Mouse (Mus musculus) retina, adult 2 months (tissue): ENCODE measurements around the gene Grrp1.
A peak's percentile ranks its signal among the peaks of the same experiment; 100 is the strongest.
"Not testable (repeated sequence)": the region's sequence is repeated elsewhere in the genome, so short reads cannot be mapped to it uniquely, and the experiment has no call there.

Experiments
- DNase-seq: peaks from one replicate; pipeline ENCODE4 v3.0.0-alpha.2; 2012; ENCODE audit warnings: low read depth, low spot score

The Grrp1 gene

DNA sequence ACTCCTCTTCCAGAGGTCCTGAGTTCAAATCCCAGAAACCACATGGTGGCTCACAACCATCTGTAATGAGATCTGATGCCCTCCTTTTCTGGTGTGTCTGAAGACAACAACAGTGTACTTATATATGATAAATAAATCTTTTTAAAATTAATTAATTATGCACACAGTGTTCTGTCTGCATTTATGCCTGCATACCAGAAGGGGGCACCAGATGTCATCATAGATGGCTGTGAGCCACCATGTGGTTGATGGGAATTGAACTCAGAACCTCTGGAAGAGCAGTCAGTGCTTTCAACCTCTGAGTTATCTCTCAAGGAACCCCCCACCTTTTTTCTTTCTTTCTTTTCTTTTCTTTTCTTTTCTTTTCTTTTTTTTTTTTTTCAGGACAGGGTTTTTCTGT is 15.7 kb upstream of the Grrp1 start:
- DNase-seq: not testable (repeated sequence)

GRCm38 (mm10) chr4:134268102-134268655 is 14.3 kb upstream of the Grrp1 start:
- no peak for DNase-seq

DNA sequence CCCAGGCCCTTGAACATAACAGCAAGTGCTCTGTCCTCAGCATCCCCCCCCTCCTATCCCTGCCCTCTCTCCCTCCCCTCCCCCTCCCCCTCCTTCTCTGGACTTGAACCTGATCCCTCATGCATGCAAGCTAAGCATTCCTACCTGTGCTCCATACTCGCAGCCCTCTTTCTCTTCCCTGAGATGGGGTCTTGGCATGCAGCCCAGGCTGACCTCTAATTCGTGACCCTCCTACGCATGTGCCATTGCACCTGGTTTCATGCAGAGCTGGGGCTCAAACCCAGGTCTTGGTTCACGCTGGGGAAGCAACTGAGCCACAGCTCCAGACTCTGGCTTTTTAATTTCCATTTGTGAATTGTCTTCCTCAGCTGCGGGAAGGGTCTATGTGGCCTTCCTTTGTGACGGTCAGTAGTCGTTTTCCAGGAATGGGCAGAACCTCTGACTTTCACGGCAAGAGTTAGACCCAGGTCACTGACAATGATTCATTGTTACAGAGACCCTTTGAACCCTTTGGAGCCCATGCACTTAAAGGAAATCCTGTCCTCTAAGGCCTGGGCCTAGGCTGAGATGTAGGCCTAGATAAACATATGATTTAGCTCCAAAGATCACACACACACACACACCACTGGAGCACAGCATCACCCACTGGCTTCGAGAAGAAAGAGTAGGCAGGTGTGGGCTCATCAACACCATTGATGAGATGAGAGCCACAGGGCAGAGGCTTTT is 12.1 kb upstream of the Grrp1 start:
- DNase-seq: no peak

GRCm38 (mm10) chr4:134263191-134263590 is 9.3 kb upstream of the Grrp1 start:
- no peak for DNase-seq

DNA sequence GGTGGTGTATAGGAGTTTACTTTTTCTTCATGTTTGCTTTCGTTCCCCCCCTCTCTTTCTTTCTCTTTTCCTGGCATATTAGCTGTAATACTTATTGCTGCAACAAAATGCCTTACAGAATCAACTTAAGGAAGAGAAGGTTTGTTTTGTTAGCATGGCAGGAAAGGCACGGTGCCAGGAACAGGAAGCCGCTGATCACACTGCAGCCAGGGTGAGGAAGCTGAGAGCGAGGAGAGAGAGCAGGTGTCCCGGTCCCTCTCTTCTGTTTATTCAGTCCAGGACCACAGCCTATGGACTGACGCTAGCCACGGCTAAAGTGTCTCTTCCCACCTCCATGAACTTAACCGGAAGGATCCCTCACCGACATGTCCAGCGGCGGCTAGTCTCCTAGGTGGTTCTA is 4.4 kb upstream of the Grrp1 start:
- no peak for DNase-seq

DNA sequence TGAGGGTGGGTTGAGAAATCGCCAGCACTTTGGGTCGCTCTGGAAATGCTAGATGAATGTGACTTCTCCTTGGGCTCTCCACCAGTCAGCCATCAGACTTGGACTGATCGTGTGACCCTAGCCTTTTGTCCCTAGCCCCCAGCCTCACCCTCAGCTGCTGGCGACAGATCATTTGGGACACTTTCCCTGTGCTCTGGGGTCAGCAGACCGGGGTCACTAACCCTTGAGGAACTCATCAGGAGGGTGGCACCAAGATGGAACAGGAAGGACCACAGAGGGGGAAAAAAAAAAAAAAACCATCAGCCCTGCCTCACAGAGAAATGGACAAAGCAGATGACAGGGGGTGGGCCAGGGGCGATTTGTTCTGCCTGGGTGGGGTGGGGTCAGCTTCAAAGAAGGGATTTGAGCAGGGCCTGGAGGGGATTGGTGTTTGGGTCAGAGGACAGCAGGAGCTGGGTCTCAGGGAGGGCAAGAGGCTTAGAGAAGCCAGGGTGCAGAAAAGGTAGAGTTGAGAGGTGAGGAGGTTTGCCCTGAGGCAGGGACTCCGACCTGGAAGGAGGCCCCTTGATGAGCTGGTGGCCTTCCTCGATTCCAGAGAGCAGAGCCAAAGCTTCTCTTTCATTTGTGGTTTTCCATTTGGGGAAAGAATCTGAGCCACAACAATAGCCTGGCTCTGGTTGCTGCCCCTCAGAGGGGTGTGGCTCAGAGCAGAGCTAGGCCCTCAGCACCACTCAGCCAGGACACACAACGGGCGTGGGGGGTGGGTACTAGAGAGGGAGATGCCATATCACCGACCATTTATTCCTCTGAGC is 3.5 kb upstream of the Grrp1 start:
- no peak for DNase-seq

DNA sequence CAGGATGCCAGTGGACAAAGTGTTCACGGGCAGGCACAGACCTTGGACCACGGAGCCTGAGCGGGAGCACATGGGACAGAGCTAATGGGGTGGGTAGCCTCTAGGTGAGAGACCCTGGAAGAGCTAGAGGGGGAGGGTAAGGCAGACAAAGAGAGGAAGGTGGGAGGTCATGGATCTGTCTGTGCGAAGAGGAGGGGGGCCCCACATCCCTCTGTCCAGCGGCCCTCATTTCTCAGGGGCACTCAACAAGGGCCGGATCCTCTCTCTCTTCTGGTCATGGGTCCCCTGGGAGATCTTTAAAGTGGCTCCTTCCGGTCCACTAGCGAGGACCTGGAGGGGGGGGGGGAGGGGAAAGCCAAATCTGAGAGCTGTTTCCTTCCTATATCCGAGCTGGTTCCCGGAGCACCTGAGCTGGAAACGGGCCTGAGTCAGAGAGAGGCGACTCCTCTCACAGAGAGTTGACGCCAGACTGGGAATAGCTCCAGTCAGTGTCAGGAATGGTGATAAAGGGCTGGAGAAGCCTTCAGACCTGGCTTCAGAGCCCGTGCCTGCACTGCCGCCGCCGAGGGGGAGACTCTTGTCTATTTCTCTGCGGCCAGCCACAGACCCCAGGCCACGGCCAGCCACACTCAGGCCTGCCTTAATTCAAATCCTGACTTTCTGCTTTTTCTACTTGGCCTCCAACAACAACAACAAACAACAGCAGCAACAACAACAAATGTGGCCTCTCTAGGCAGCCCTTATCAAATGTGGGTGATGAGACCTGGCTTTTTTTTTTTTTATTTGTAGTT is 2.7 kb upstream of the Grrp1 start:
- no peak for DNase-seq

DNA sequence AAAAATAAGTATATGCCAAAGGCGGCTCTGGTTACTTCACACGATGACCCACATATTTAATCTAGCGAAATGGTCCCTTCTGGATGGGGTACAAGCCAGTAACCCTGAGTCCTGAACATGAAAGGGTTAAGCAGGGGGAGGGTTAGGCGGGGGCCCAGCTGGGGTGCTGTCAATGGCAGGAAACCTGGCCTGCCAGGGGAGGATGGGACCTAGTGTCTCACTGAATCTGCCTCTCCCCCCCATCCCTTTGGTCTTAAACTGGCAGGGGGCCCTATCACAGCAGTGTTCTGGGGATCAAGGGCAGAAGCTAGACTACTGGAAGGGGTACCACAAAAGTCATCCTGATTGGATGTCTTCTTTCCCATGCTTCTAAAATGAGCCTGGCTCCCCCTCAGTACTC is 1.9 kb upstream of the Grrp1 start:
- no peak for DNase-seq

DNA sequence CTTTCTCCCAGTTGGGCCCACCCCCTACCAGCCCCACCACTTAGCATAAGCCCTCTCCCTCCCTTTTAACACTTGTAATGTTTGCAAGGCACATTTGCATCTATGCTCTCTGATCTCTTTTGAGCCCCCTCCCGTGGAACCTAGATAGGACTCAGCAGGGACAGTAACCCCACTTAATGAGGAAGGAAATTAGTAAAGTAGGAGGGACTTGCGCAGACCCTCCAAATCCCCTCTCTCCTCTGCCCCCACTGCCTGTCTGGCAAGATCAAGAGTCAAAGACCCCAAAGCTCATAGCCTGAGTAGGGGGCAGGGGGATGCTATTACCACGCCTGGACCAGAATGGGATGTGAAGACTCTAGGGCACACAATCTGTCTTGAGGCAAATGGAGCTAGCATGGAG is 929 bp upstream of the Grrp1 start:
- no peak for DNase-seq

GRCm38 (mm10) chr4:134252911-134253721 is 790 bp downstream of the Grrp1 start:
- DNase-seq: no peak

DNA sequence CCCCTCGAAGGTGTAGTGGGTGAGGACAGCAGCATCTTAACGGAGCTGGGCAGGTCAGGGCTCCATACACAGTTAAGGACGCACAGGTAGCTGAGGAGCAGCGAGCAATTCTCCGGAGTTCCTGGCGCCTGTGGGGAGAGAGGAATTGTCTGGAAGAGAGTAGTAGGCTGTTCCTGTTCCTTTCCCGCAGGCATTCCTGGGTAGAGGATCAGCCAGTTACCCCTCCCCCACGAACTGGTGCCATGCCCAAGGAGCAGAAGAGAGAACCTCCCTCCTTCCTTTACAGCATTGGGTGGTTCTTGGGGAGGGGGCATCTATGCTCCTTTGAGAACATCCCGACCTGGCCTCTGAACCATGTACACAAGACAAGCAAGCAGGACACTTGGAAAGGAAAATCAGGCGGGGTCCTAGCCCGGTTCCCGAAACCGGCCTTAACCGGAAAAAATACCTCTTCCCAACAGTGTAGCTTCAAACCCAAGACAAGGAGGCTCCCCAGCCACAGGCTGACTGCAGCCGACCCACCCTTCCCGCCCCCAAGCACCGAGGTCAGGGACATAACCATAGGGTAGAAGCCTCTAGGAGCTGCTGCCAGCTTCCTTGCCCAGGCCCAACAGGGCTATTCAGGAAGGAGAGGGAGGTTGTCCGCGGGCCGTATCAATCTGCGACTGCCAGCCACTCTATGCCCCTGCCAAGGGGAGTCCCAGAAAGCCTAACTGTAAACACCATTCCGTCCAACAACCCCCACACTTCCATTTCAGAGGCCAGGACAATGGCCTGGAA is 1.6 kb downstream of the Grrp1 start:
- DNase-seq: no peak

DNA sequence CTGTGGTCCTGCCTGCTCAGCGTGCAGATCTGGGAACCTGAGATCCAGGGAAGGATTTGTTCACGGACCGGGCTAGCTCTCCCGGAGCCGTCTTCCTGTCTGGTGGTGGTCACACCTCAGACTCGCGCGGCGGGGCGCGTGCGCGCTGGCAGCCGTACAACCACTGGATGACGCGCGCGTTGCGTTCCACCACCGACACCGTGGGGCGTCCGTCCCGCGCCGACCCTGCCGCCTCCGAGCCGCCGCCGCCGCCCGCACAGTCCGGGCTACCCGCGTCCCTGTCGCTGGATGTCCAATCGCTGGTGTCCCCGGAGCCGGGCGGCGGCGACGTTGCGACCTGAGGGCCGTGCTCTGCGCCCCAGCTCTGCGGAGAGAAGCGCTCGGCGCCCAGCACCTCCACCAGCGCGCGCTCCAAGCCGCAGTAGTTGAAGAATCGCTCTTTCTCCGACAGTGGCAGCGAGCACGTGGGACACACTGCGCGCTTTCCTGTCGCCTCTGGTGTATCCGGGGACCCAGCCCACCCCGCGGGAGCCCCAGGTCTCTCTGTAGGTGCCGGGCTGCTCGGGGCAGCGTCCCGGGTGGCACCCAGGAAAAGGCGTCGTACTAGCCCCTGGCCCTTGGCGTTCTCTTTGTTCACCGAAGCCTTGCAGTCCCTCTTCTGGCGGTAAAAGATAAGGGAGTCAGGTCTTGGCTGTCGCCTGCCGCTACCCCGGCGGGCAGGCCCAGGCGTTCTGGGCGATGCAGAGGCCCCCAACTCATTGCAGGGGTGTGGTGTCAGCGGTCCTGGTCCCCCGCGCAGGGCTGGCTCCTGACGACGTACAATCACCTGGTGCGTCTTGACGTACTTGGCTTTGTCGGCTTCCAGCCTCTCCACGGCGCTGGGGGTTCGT is 2.4 kb downstream of the Grrp1 start:
- no peak for DNase-seq

- no peak for DNase-seq
Observed at GRCm38 (mm10) chr4:134250930-134251240, 3.0 kb downstream of the Grrp1 start.

- DNase-seq: no peak
Observed at GRCm38 (mm10) chr4:134250116-134250929, 3.6 kb downstream of the Grrp1 start.

DNA sequence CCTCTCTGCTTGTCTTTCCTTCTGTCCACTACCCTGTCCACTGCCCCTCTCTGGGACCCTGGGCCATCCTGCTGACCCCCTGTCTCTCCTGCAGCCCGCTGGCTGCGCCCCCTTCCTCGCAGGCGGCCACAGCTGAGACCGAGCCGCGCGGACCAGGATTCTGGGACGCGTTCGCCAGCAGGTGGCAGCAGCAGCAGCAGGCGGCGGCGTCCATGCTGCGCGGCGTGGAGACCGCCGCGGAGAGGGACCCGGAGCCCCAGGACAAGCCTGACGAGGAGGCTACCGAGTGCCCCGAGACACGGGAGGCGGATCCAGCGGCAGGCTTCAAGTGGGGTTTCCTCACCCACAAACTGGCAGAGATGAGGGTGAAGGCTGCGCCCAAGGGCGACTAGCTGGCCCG is 4.3 kb downstream of the Grrp1 start:
- DNase-seq: no peak

- DNase-seq: no peak
Observed at GRCm38 (mm10) chr4:134246719-134247258, 7.1 kb downstream of the Grrp1 start, which contains the start of gene Gm30191. Gm30191 (plus strand) TSS chr4:134246935.

GRCm38 (mm10) chr4:134246256-134246655 is 7.7 kb downstream of the Grrp1 start:
- DNase-seq: no peak

DNA sequence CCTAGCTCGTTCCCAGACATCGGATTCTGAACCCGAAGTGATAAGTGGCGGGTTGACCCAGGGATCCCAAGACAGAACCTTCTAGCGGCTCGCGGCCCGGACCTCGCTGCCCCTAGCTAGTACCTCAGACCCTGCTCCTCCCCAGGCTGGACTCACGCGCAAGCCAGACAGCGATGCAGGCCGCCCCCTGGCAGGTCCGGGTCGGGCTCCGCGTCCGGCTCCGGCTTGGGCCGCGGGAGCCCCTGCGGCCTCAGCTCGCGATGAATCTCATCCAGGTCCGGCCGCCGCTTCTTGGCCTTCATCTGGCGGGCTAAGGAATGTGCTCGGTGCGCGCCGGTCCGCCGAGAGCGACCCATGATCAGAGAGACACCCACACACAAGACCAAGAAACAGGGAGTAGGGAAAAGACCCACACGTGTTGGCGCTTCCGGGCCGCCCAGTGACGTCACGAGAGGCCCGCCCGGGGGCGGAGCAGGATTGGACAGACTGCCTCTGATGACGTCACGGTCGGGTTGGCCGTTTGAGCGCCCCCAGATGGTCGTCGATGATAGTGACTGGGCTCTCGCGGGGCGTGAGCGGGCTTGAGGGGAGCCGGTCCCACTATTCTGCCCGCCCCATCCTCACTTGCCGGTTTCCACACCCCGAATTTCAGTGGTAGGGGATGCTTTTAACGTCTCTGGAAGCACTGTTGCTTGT is 8.6 kb downstream of the Grrp1 start, which contains the start of gene Zfp593:
TSS of gene Zfp593 (minus strand) at position 445 of the 696 bp plus-strand sequence.
- peak; percentile 72 for DNase-seq
